Mouse (Mus musculus): ENCODE data around the gene Xkr8. TPM values are rescaled to one million over a fixed set of nuclear protein-coding genes. Genes with fewer than 3 reads are reported as not detected.
A peak's percentile ranks its signal among the peaks of the same experiment; 100 is the strongest.

The Xkr8 gene
- polyA plus RNA-seq, 1 experiment from 2014 or later = 2.5 TPM

GRCm38 (mm10) chr4:132706885-132707284 is 25.5 kb downstream of the Xkr8 start:
- no peaks in the 10 kb centered on the region for H3K27me3 ChIP-seq (ENCODE audit: control insufficient read depth, insufficient read depth, low read length)
- no peak overlapping the region for H3K4me3 ChIP-seq (ENCODE audit: low read depth, low read length)
- no peaks in the 10 kb centered on the region for H3K9me3 ChIP-seq (ENCODE audit: control insufficient read depth, low read length)
- WGBS = 95% methylated on average over 8 of the region's 8 CpGs
- TF ChIP-seq CTCF (IDR thresholded peaks at IDR 0.05; ENCODE audit: low read depth) (no peak), EP300 (optimal IDR thresholded peaks at IDR 0.05) (no peak)
- no peak overlapping the region for H3K9ac ChIP-seq (ENCODE audit: low read length)
- H3K27ac ChIP-seq (replicated peaks) = no peak overlapping the region
- H3K4me2 ChIP-seq (replicated peaks; ENCODE audit: low read depth) = no peak overlapping the region
- DNase-seq (ENCODE audit: low spot score) = no peak
- ATAC-seq (ENCODE audit: low FRiP score, low TSS enrichment) = no peak
- H3K4me1 ChIP-seq (replicated peaks; ENCODE audit: control insufficient read depth, insufficient read depth) = no peaks in the 10 kb centered on the region
- peaks cover 40% of the 10 kb centered on the region for H3K36me3 ChIP-seq (ENCODE audit: control insufficient read depth, insufficient read depth, low read length)

GRCm38 (mm10) chr4:132702076-132702475 is 30.3 kb downstream of the Xkr8 start:
- ATAC-seq (ENCODE audit: low FRiP score, low TSS enrichment) (no peak), DNase-seq (ENCODE audit: low spot score) (no peak)
- 90% methylated on average over 5 of the region's 5 CpGs for WGBS
- no peak overlapping the region for H3K9ac ChIP-seq (ENCODE audit: low read length)
- H3K4me2 ChIP-seq (replicated peaks; ENCODE audit: low read depth) = no peak overlapping the region
- H3K9me3 ChIP-seq (ENCODE audit: control insufficient read depth, low read length) = no peaks in the 10 kb centered on the region
- H3K36me3 ChIP-seq (ENCODE audit: control insufficient read depth, insufficient read depth, low read length) = peaks cover 28% of the 10 kb centered on the region
- no peaks in the 10 kb centered on the region for H3K27me3 ChIP-seq (ENCODE audit: control insufficient read depth, insufficient read depth, low read length)
- no peak for TF ChIP-seq CTCF (IDR thresholded peaks at IDR 0.05; ENCODE audit: low read depth)
- TF ChIP-seq EP300 (optimal IDR thresholded peaks at IDR 0.05) = no peak
- no peak overlapping the region for H3K4me3 ChIP-seq (ENCODE audit: low read depth, low read length)
- no peak overlapping the region for H3K27ac ChIP-seq (replicated peaks)
- H3K4me1 ChIP-seq (replicated peaks; ENCODE audit: control insufficient read depth, insufficient read depth) = no peaks in the 10 kb centered on the region

- Histone ChIP-seq H3K27ac (replicated peaks) (no peak overlapping the region), H3K4me3 (ENCODE audit: low read depth, low read length) (no peak overlapping the region), H3K4me1 (replicated peaks; ENCODE audit: control insufficient read depth, insufficient read depth) (no peaks in the 10 kb centered on the region), H3K36me3 (ENCODE audit: control insufficient read depth, insufficient read depth, low read length) (peaks cover 13% of the 10 kb centered on the region; the same call in 1 of the 2 replicates), H3K4me2 (replicated peaks; ENCODE audit: low read depth) (no peak overlapping the region), H3K9me3 (ENCODE audit: control insufficient read depth, low read length) (no peaks in the 10 kb centered on the region), H3K9ac (ENCODE audit: low read length) (no peak overlapping the region), H3K27me3 (ENCODE audit: control insufficient read depth, insufficient read depth, low read length) (no peaks in the 10 kb centered on the region)
- no peak for ATAC-seq (ENCODE audit: low FRiP score, low TSS enrichment)
- TF ChIP-seq EP300 (optimal IDR thresholded peaks at IDR 0.05) (no peak), CTCF (IDR thresholded peaks at IDR 0.05; ENCODE audit: low read depth) (no peak)
- WGBS = 93% methylated on average over 3 of the region's 3 CpGs
- no peak for DNase-seq (ENCODE audit: low spot score)
Measured at GRCm38 (mm10) chr4:132693366-132693765, 39.0 kb downstream of the Xkr8 start.

GRCm38 (mm10) chr4:132689634-132690033 is 42.7 kb downstream of the Xkr8 start:
- Histone ChIP-seq H3K27ac (replicated peaks) (no peak overlapping the region), H3K9ac (ENCODE audit: low read length) (no peak overlapping the region), H3K4me3 (ENCODE audit: low read depth, low read length) (no peak overlapping the region), H3K36me3 (ENCODE audit: control insufficient read depth, insufficient read depth, low read length) (peaks cover 8% of the 10 kb centered on the region; the same call in 1 of the 2 replicates), H3K27me3 (ENCODE audit: control insufficient read depth, insufficient read depth, low read length) (no peaks in the 10 kb centered on the region), H3K9me3 (ENCODE audit: control insufficient read depth, low read length) (no peaks in the 10 kb centered on the region), H3K4me1 (replicated peaks; ENCODE audit: control insufficient read depth, insufficient read depth) (no peaks in the 10 kb centered on the region), H3K4me2 (replicated peaks; ENCODE audit: low read depth) (no peak overlapping the region)
- TF ChIP-seq EP300 (optimal IDR thresholded peaks at IDR 0.05) = no peak
- TF ChIP-seq CTCF (IDR thresholded peaks at IDR 0.05; ENCODE audit: low read depth) = no peak
- ATAC-seq (ENCODE audit: low FRiP score, low TSS enrichment) (no peak), DNase-seq (ENCODE audit: low spot score) (no peak)
- 71% methylated on average over 2 of the region's 2 CpGs for WGBS

GRCm38 (mm10) chr4:132676771-132677539 is 55.4 kb downstream of the Xkr8 start:
- H3K36me3 ChIP-seq (ENCODE audit: control insufficient read depth, insufficient read depth, low read length) = peaks cover 6% of the 10 kb centered on the region; the same call in 1 of the 2 replicates

More at GRCm38 (mm10) chr4:132676771-132677539, 55.4 kb downstream of the Xkr8 start:
- WGBS = 64% methylated on average over 7 of the region's 7 CpGs
- Histone ChIP-seq H3K27me3 (ENCODE audit: control insufficient read depth, insufficient read depth, low read length) (no peaks in the 10 kb centered on the region), H3K27ac (replicated peaks) (peak overlapping the region; percentile 80), H3K4me2 (replicated peaks; ENCODE audit: low read depth) (no peak overlapping the region), H3K9me3 (ENCODE audit: control insufficient read depth, low read length) (no peaks in the 10 kb centered on the region), H3K9ac (ENCODE audit: low read length) (no peak overlapping the region), H3K4me1 (replicated peaks; ENCODE audit: control insufficient read depth, insufficient read depth) (no peaks in the 10 kb centered on the region), H3K4me3 (ENCODE audit: low read depth, low read length) (no peak overlapping the region)
- ATAC-seq (ENCODE audit: low FRiP score, low TSS enrichment) = peak; percentile 93
- peak; percentile 71 for DNase-seq (ENCODE audit: low spot score)
- no peak for TF ChIP-seq EP300 (optimal IDR thresholded peaks at IDR 0.05)
- TF ChIP-seq CTCF (IDR thresholded peaks at IDR 0.05; ENCODE audit: low read depth) = peak; percentile 86

Other genes starting within 250 kb of the Xkr8 start
- gene Sesn2, start 222.0 kb downstream of the Xkr8 start, polyA plus RNA-seq (2015; fragmentation: Nextera tagmentation; extraction: Ambion mirVana) = 7.6 and 8.2 TPM in 2 replicates
- gene Atpif1, start 198.9 kb downstream of the Xkr8 start, polyA plus RNA-seq (2015; fragmentation: Nextera tagmentation; extraction: Ambion mirVana) = 1,179 and 1,213 TPM in 2 replicates
- 103 and 116 TPM in 2 replicates for gene Dnajc8, start 197.0 kb downstream of the Xkr8 start, polyA plus RNA-seq (2015; fragmentation: Nextera tagmentation; extraction: Ambion mirVana)
- gene Ptafr, start 168.5 kb downstream of the Xkr8 start, polyA plus RNA-seq (2015; fragmentation: Nextera tagmentation; extraction: Ambion mirVana) = 0.88 and 0.90 TPM in 2 replicates
- gene Eya3, start 93.6 kb downstream of the Xkr8 start, polyA plus RNA-seq (2015; fragmentation: Nextera tagmentation; extraction: Ambion mirVana) = 9.9 and 10.4 TPM in 2 replicates
- 4.6 and 5.2 TPM in 2 replicates for gene Smpdl3b, start 24.7 kb upstream of the Xkr8 start, polyA plus RNA-seq (2015; fragmentation: Nextera tagmentation; extraction: Ambion mirVana)
- 29.8 and 32.1 TPM in 2 replicates for gene Rpa2, start 35.8 kb upstream of the Xkr8 start, polyA plus RNA-seq (2015; fragmentation: Nextera tagmentation; extraction: Ambion mirVana)
- 0.72 and 0.79 TPM in 2 replicates for gene Themis2, start 63.8 kb upstream of the Xkr8 start, polyA plus RNA-seq (2015; fragmentation: Nextera tagmentation; extraction: Ambion mirVana)
- gene Ppp1r8, start 110.6 kb upstream of the Xkr8 start, polyA plus RNA-seq (2015; fragmentation: Nextera tagmentation; extraction: Ambion mirVana) = 18.7 and 18.9 TPM in 2 replicates
- 56.4 and 56.7 TPM in 2 replicates for gene Stx12, start 152.0 kb upstream of the Xkr8 start, polyA plus RNA-seq (2015; fragmentation: Nextera tagmentation; extraction: Ambion mirVana)
- gene Fam76a, start 190.0 kb upstream of the Xkr8 start, polyA plus RNA-seq (2015; fragmentation: Nextera tagmentation; extraction: Ambion mirVana) = 33.3 and 34.3 TPM in 2 replicates
- gene Fgr, start 241.5 kb upstream of the Xkr8 start, polyA plus RNA-seq (2015; fragmentation: Nextera tagmentation; extraction: Ambion mirVana) = 0.15 and 0.18 TPM in 2 replicates

Data from stomach, postnatal 0 days (tissue).